Mouse (Mus musculus): Measurements from ENCODE around the gene Dnah17. TPM values are rescaled to one million over a fixed set of nuclear protein-coding genes. Genes with fewer than 3 reads are reported as not detected.

Gene Dnah17
- total and polyA plus RNA-seq, 2 experiments = under 0.01 TPM

GRCm38 (mm10) chr11:117996066-117996465 lies 134.4 kb downstream of the Dnah17 start:
- no peak for DNase-seq (ENCODE audit: extremely low read depth, low read depth, low spot score)
- TF ChIP-seq POLR2A (IDR thresholded peaks at IDR 0.05; ENCODE audit: extremely low read depth, insufficient read depth, low read length) (no peak), CTCF (IDR thresholded peaks at IDR 0.05; ENCODE audit: low read depth, low read length) (no peak)
- peaks cover 18% of the 10 kb centered on the region for H3K4me1 ChIP-seq (ENCODE audit: control insufficient read depth, insufficient read depth, low read length)
- no peak overlapping the region for H3K27ac ChIP-seq (replicated peaks; ENCODE audit: insufficient read depth, low read depth, low read length)
- 89% methylated on average over 3 of the region's 3 CpGs for WGBS
- H3K36me3 ChIP-seq (ENCODE audit: control insufficient read depth, insufficient read depth, low read length) = peaks cover 3% of the 10 kb centered on the region; the same call in 1 of the 2 replicates
- peaks cover 53% of the 10 kb centered on the region for H3K79me2 ChIP-seq (ENCODE audit: control insufficient read depth, insufficient read depth, low read length)
- H3K4me3 ChIP-seq (ENCODE audit: insufficient read depth, low read depth, low read length) = no peak overlapping the region
- no peaks in the 10 kb centered on the region for H3K27me3 ChIP-seq (ENCODE audit: control insufficient read depth, insufficient read depth, low read length)
- no peak overlapping the region for H3K9ac ChIP-seq (ENCODE audit: low read depth, low read length)

- Histone ChIP-seq H3K4me1 (ENCODE audit: control insufficient read depth, insufficient read depth, low read length) (peaks cover 18% of the 10 kb centered on the region), H3K27ac (replicated peaks; ENCODE audit: insufficient read depth, low read depth, low read length) (no peak overlapping the region), H3K9ac (ENCODE audit: low read depth, low read length) (no peak overlapping the region), H3K27me3 (ENCODE audit: control insufficient read depth, insufficient read depth, low read length) (no peaks in the 10 kb centered on the region), H3K79me2 (ENCODE audit: control insufficient read depth, insufficient read depth, low read length) (peaks cover 51% of the 10 kb centered on the region), H3K36me3 (ENCODE audit: control insufficient read depth, insufficient read depth, low read length) (0 out of 2 replicates have a peak, but pooled peaks cover 2% of the 10 kb centered on the region), H3K4me3 (ENCODE audit: insufficient read depth, low read depth, low read length) (no peak overlapping the region)
- 80% methylated on average over 3 of the region's 3 CpGs for WGBS
- TF ChIP-seq POLR2A (IDR thresholded peaks at IDR 0.05; ENCODE audit: extremely low read depth, insufficient read depth, low read length) = no peak
- no peak for TF ChIP-seq CTCF (IDR thresholded peaks at IDR 0.05; ENCODE audit: low read depth, low read length)
- no peak for DNase-seq (ENCODE audit: extremely low read depth, low read depth, low spot score)
Observed at GRCm38 (mm10) chr11:117995661-117996060, 134.8 kb downstream of the Dnah17 start.

GRCm38 (mm10) chr11:117995255-117995654 lies 135.2 kb downstream of the Dnah17 start:
- Histone ChIP-seq H3K36me3 (ENCODE audit: control insufficient read depth, insufficient read depth, low read length) (no peaks in the 10 kb centered on the region), H3K4me3 (ENCODE audit: insufficient read depth, low read depth, low read length) (no peak overlapping the region), H3K27ac (replicated peaks; ENCODE audit: insufficient read depth, low read depth, low read length) (no peak overlapping the region), H3K79me2 (ENCODE audit: control insufficient read depth, insufficient read depth, low read length) (peaks cover 54% of the 10 kb centered on the region), H3K4me1 (ENCODE audit: control insufficient read depth, insufficient read depth, low read length) (peaks cover 18% of the 10 kb centered on the region), H3K27me3 (ENCODE audit: control insufficient read depth, insufficient read depth, low read length) (no peaks in the 10 kb centered on the region), H3K9ac (ENCODE audit: low read depth, low read length) (no peak overlapping the region)
- no peak for DNase-seq (ENCODE audit: extremely low read depth, low read depth, low spot score)
- no peak for TF ChIP-seq CTCF (IDR thresholded peaks at IDR 0.05; ENCODE audit: low read depth, low read length)
- no peak for TF ChIP-seq POLR2A (IDR thresholded peaks at IDR 0.05; ENCODE audit: extremely low read depth, insufficient read depth, low read length)
- WGBS = 63% methylated on average over 2 of the region's 2 CpGs

GRCm38 (mm10) chr11:117994250-117995057 lies 136.0 kb downstream of the Dnah17 start:
- 38% methylated on average over 9 of the region's 9 CpGs for WGBS
- Histone ChIP-seq H3K79me2 (ENCODE audit: control insufficient read depth, insufficient read depth, low read length) (peaks cover 61% of the 10 kb centered on the region), H3K4me1 (ENCODE audit: control insufficient read depth, insufficient read depth, low read length) (peaks cover 18% of the 10 kb centered on the region), H3K4me3 (ENCODE audit: insufficient read depth, low read depth, low read length) (no peak overlapping the region), H3K9ac (ENCODE audit: low read depth, low read length) (no peak overlapping the region), H3K36me3 (ENCODE audit: control insufficient read depth, insufficient read depth, low read length) (no peaks in the 10 kb centered on the region), H3K27me3 (ENCODE audit: control insufficient read depth, insufficient read depth, low read length) (no peaks in the 10 kb centered on the region), H3K27ac (replicated peaks; ENCODE audit: insufficient read depth, low read depth, low read length) (no peak overlapping the region)
- no peak for DNase-seq (ENCODE audit: extremely low read depth, low read depth, low spot score)
- TF ChIP-seq CTCF (IDR thresholded peaks at IDR 0.05; ENCODE audit: low read depth, low read length) (no peak), POLR2A (IDR thresholded peaks at IDR 0.05; ENCODE audit: extremely low read depth, insufficient read depth, low read length) (no peak)

- H3K79me2 ChIP-seq (ENCODE audit: control insufficient read depth, insufficient read depth, low read length) = peaks cover 64% of the 10 kb centered on the region
- H3K27ac ChIP-seq (replicated peaks; ENCODE audit: insufficient read depth, low read depth, low read length) = no peak overlapping the region
- 68% methylated on average over 14 of the region's 14 CpGs for WGBS
- TF ChIP-seq CTCF (IDR thresholded peaks at IDR 0.05; ENCODE audit: low read depth, low read length) = no peak
- TF ChIP-seq POLR2A (IDR thresholded peaks at IDR 0.05; ENCODE audit: extremely low read depth, insufficient read depth, low read length) = no peak
- no peak overlapping the region for H3K9ac ChIP-seq (ENCODE audit: low read depth, low read length)
- peaks cover 19% of the 10 kb centered on the region for H3K4me1 ChIP-seq (ENCODE audit: control insufficient read depth, insufficient read depth, low read length)
- DNase-seq (ENCODE audit: extremely low read depth, low read depth, low spot score) = peak; percentile 60
- H3K4me3 ChIP-seq (ENCODE audit: insufficient read depth, low read depth, low read length) = no peak overlapping the region
- no peaks in the 10 kb centered on the region for H3K27me3 ChIP-seq (ENCODE audit: control insufficient read depth, insufficient read depth, low read length)
- H3K36me3 ChIP-seq (ENCODE audit: control insufficient read depth, insufficient read depth, low read length) = no peaks in the 10 kb centered on the region
Observed at GRCm38 (mm10) chr11:117993190-117994175, 137.0 kb downstream of the Dnah17 start.
